Mouse (Mus musculus): ENCODE data around the gene Grrp1. TPM values are rescaled to one million over a fixed set of nuclear protein-coding genes. Genes with fewer than 3 reads are reported as not detected.

Gene Grrp1
- polyA plus RNA-seq, 1 experiment from 2014 or later: 6.7 TPM

DNA sequence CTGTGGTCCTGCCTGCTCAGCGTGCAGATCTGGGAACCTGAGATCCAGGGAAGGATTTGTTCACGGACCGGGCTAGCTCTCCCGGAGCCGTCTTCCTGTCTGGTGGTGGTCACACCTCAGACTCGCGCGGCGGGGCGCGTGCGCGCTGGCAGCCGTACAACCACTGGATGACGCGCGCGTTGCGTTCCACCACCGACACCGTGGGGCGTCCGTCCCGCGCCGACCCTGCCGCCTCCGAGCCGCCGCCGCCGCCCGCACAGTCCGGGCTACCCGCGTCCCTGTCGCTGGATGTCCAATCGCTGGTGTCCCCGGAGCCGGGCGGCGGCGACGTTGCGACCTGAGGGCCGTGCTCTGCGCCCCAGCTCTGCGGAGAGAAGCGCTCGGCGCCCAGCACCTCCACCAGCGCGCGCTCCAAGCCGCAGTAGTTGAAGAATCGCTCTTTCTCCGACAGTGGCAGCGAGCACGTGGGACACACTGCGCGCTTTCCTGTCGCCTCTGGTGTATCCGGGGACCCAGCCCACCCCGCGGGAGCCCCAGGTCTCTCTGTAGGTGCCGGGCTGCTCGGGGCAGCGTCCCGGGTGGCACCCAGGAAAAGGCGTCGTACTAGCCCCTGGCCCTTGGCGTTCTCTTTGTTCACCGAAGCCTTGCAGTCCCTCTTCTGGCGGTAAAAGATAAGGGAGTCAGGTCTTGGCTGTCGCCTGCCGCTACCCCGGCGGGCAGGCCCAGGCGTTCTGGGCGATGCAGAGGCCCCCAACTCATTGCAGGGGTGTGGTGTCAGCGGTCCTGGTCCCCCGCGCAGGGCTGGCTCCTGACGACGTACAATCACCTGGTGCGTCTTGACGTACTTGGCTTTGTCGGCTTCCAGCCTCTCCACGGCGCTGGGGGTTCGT is 2.4 kb downstream of the Grrp1 start:
- Histone ChIP-seq H3K27me3 (peaks cover 97% of the 10 kb centered on the region), H3K4me2 (replicated peaks) (peak overlapping the region; percentile 90), H3K27ac (replicated peaks) (no peak overlapping the region), H3K9ac (peak overlapping the region; percentile 27), H3K36me3 (no peaks in the 10 kb centered on the region), H3K4me3 (replicated peaks) (peak overlapping the region; percentile 48), H3K9me3 (replicated peaks) (no peaks in the 10 kb centered on the region), H3K4me1 (peaks cover 53% of the 10 kb centered on the region)
- ATAC-seq (ENCODE audit: insufficient number of reproducible peaks, low FRiP score, low TSS enrichment, low read depth): no peak
- under 1% methylated on average over 91 of the region's 91 CpGs for WGBS

DNA sequence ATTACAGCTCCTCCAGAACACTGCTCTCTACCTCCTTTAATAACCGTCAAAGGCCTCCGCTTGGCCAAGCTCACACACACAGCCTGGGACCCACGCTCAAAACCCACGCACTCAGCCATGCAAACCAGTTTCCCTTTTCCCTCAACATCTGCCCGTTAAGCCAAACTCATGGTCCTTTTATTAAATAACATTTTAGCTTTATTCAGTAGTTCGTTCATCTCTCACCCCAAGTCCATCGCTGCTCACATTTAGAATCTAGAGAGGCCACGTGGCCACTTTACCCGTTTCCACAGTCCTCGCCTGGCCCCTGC is 3.0 kb downstream of the Grrp1 start:
- H3K9me3 ChIP-seq (replicated peaks): no peaks in the 10 kb centered on the region
- H3K9ac ChIP-seq: peak overlapping the region; percentile 27
- H3K27me3 ChIP-seq: peaks cover 93% of the 10 kb centered on the region
- 13% methylated on average over 10 of the region's 10 CpGs for WGBS
- ATAC-seq (ENCODE audit: insufficient number of reproducible peaks, low FRiP score, low TSS enrichment, low read depth): no peak
- H3K4me3 ChIP-seq (replicated peaks): peak overlapping the region; percentile 48
- no peaks in the 10 kb centered on the region for H3K36me3 ChIP-seq
- peaks cover 49% of the 10 kb centered on the region for H3K4me1 ChIP-seq
- H3K27ac ChIP-seq (replicated peaks): no peak overlapping the region
- H3K4me2 ChIP-seq (replicated peaks): peak overlapping the region; percentile 90

DNA sequence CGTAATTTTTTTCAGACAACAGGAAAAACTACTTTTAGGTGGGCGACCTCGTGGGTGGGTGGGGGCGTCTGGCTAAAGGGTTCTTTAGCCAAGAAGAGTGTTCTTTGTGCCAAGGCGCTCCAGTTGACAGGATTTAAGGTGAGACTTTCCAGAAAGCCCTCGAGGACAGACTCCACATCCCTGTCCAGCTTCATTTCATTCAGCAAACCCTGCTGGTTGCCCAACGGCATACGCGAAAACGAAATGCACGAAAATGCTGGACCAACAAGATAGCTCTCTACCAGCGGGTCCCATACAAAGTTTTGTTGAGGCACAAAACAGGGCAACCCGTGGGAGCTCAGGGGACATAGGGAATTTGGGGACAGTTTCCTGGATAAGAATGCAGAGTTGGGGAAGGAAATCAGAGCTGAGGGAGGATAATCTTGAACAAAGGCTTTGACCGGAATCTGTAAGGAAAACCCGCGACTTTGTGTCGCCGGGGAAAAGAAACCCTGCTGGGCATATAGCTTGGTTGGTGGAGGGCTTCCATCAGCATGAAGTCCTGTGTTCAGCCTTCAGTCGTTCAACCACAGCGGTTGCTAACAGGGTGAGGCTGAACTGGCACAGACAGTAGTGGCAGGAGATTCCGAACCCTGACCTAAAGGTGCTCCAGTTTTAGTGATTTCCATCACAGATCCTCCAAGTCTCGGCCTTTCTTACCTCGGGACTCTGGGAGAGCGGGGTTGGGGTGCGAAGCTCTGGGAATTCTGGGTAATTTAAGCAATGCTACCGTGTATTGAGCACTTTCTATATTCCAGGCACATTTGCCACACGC is 3.6 kb downstream of the Grrp1 start:
- ATAC-seq (ENCODE audit: insufficient number of reproducible peaks, low FRiP score, low TSS enrichment, low read depth): no peak
- H3K9ac ChIP-seq: no peak overlapping the region
- 6% methylated on average over 27 of the region's 27 CpGs for WGBS
- peak overlapping the region; percentile 90 for H3K4me2 ChIP-seq (replicated peaks)
- no peaks in the 10 kb centered on the region for H3K9me3 ChIP-seq (replicated peaks)
- peaks cover 53% of the 10 kb centered on the region for H3K4me1 ChIP-seq
- peaks cover 87% of the 10 kb centered on the region for H3K27me3 ChIP-seq
- H3K27ac ChIP-seq (replicated peaks): no peak overlapping the region
- H3K36me3 ChIP-seq: no peaks in the 10 kb centered on the region
- H3K4me3 ChIP-seq (replicated peaks): peak overlapping the region; percentile 48

DNA sequence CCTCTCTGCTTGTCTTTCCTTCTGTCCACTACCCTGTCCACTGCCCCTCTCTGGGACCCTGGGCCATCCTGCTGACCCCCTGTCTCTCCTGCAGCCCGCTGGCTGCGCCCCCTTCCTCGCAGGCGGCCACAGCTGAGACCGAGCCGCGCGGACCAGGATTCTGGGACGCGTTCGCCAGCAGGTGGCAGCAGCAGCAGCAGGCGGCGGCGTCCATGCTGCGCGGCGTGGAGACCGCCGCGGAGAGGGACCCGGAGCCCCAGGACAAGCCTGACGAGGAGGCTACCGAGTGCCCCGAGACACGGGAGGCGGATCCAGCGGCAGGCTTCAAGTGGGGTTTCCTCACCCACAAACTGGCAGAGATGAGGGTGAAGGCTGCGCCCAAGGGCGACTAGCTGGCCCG is 4.3 kb downstream of the Grrp1 start:
- Histone ChIP-seq H3K9me3 (replicated peaks) (no peaks in the 10 kb centered on the region), H3K27me3 (peaks cover 81% of the 10 kb centered on the region), H3K4me3 (replicated peaks) (peak overlapping the region; percentile 48), H3K4me2 (replicated peaks) (peak overlapping the region; percentile 90), H3K27ac (replicated peaks) (no peak overlapping the region), H3K4me1 (peaks cover 54% of the 10 kb centered on the region), H3K9ac (no peak overlapping the region), H3K36me3 (no peaks in the 10 kb centered on the region)
- WGBS: 2% methylated on average over 30 of the region's 30 CpGs
- ATAC-seq (ENCODE audit: insufficient number of reproducible peaks, low FRiP score, low TSS enrichment, low read depth): peak; percentile 58; the same call in 1 of the 2 replicates

DNA sequence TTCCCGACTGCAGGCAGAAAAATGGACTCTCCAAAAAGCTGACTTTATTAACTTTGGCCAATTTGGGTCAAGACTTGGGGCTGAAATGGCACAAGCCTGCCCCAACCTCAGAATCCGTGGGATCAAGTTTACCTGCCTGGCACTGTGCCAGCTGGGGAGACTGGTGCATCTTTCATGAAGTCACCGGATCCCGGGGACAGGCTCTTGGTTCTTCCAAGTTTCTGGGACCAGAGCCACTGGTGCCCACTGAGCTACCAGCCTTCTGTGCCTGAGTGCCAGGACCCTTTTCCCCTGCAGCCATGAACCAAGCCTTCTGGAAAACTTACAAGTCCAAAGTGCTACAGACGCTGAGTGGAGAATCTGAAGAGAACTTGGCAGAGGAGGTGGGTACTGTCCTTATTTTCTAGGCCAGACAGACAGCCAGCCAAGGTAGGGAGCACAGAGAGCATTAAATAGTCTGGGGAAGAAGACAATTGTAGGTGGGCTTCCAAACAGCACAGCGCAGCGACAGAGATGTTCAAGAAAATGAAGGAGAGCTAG is 7.1 kb downstream of the Grrp1 start, which contains the start of gene Gm30191:
Gm30191 (plus strand) TSS at position 217 of the 540 bp plus-strand sequence.
- H3K4me1 ChIP-seq: peaks cover 41% of the 10 kb centered on the region
- peak within 1 kb of the TSS; percentile 88 for H3K4me2 ChIP-seq (replicated peaks)
- 64% methylated on average over 7 of the region's 7 CpGs for WGBS
- H3K4me3 ChIP-seq (replicated peaks): peak within 1 kb of the TSS; percentile 82
- peaks cover 52% of the 10 kb centered on the region for H3K27me3 ChIP-seq
- H3K9me3 ChIP-seq (replicated peaks): no peaks in the 10 kb centered on the region
- no peak within 1 kb of the TSS; the same call in 1 of the 2 replicates for H3K9ac ChIP-seq
- no peak for ATAC-seq (ENCODE audit: insufficient number of reproducible peaks, low FRiP score, low TSS enrichment, low read depth)
- H3K36me3 ChIP-seq: no peaks in the 10 kb centered on the region
- H3K27ac ChIP-seq (replicated peaks): no peak within 1 kb of the TSS

DNA sequence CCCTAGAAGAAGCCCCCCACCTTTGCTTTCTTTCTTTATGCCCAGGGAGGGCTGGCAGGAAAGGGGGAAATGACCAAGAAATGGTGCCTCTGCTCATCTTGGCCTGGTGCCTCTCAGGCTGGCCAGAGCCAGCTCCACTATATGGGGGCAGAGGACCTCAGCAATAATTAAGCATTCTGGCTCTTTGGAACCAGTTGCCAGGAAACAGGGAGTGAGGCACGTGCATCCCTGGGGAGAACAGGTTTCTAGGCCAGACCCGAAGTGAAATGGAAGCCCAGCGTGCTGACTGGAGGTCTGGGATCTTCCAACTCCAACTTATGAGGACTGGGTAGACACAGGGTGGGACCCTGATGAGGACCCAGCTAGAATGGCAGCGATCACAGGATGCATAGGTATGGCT is 7.7 kb downstream of the Grrp1 start:
- Histone ChIP-seq H3K4me3 (replicated peaks) (no peak overlapping the region), H3K9ac (no peak overlapping the region), H3K27me3 (peaks cover 47% of the 10 kb centered on the region), H3K36me3 (no peaks in the 10 kb centered on the region), H3K27ac (replicated peaks) (no peak overlapping the region), H3K4me2 (replicated peaks) (peak overlapping the region; percentile 88; the same call in 1 of the 2 replicates), H3K9me3 (replicated peaks) (no peaks in the 10 kb centered on the region), H3K4me1 (peaks cover 36% of the 10 kb centered on the region)
- ATAC-seq (ENCODE audit: insufficient number of reproducible peaks, low FRiP score, low TSS enrichment, low read depth): no peak
- 42% methylated on average over 4 of the region's 4 CpGs for WGBS

DNA sequence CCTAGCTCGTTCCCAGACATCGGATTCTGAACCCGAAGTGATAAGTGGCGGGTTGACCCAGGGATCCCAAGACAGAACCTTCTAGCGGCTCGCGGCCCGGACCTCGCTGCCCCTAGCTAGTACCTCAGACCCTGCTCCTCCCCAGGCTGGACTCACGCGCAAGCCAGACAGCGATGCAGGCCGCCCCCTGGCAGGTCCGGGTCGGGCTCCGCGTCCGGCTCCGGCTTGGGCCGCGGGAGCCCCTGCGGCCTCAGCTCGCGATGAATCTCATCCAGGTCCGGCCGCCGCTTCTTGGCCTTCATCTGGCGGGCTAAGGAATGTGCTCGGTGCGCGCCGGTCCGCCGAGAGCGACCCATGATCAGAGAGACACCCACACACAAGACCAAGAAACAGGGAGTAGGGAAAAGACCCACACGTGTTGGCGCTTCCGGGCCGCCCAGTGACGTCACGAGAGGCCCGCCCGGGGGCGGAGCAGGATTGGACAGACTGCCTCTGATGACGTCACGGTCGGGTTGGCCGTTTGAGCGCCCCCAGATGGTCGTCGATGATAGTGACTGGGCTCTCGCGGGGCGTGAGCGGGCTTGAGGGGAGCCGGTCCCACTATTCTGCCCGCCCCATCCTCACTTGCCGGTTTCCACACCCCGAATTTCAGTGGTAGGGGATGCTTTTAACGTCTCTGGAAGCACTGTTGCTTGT is 8.6 kb downstream of the Grrp1 start, which contains the start of gene Zfp593:
Zfp593 (minus strand) TSS at position 445 of the 696 bp plus-strand sequence.
- WGBS: under 1% methylated on average over 60 of the region's 60 CpGs
- peak; percentile 79; the same call in 1 of the 2 replicates for ATAC-seq (ENCODE audit: insufficient number of reproducible peaks, low FRiP score, low TSS enrichment, low read depth)
- H3K9me3 ChIP-seq (replicated peaks): no peaks in the 10 kb centered on the region
- H3K27me3 ChIP-seq: peaks cover 37% of the 10 kb centered on the region
- peak within 1 kb of the TSS; percentile 88 for H3K4me2 ChIP-seq (replicated peaks)
- no peak within 1 kb of the TSS for H3K27ac ChIP-seq (replicated peaks)
- H3K36me3 ChIP-seq: no peaks in the 10 kb centered on the region
- H3K9ac ChIP-seq: peak within 1 kb of the TSS; percentile 73
- H3K4me3 ChIP-seq (replicated peaks): peak within 1 kb of the TSS; percentile 82
- peaks cover 26% of the 10 kb centered on the region for H3K4me1 ChIP-seq

DNA sequence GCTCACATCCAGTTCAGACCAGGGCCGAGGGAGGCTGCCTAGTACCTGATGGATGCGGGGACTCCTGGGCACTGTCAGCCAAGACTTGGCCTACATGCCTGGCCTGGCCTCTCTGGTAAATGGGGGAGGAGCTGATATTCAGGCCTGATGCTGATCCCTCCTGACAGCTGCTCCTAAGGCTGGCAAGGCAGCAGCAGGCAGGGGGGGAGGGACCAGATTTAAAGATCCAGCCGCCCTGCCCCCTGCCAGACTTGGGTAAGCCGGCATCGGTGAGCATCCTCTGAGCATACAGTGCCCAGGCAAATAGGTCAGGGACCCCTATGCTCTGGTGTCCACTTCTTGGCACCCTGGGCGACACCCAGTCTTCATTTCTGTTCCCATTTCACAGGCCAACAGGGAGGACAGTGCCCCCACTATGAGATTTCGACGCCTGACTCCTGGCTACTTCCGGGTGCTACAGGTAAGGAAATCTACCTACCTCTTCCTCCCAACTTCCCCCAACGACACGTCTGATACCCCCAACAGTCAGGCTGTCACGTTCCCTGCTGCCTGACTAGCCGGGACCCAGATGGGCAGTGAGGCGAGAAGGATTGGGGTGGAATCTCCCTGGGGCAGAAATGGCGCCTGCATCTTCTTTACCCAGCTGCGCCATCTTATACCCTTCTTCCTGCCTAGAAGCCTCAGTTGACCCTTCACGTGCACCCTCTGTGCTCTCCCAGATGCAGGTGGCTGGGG is 10.2 kb downstream of the Grrp1 start, which contains the start of gene E130218I03Rik:
E130218I03Rik (plus strand) TSS at position 147 of the 735 bp plus-strand sequence.
- H3K4me3 ChIP-seq (replicated peaks): peak within 1 kb of the TSS; percentile 82
- H3K27me3 ChIP-seq: peaks cover 21% of the 10 kb centered on the region
- ATAC-seq (ENCODE audit: insufficient number of reproducible peaks, low FRiP score, low TSS enrichment, low read depth): no peak
- no peaks in the 10 kb centered on the region for H3K9me3 ChIP-seq (replicated peaks)
- H3K4me1 ChIP-seq: peaks cover 20% of the 10 kb centered on the region
- peak within 1 kb of the TSS; percentile 88 for H3K4me2 ChIP-seq (replicated peaks)
- 80% methylated on average over 17 of the region's 17 CpGs for WGBS
- no peak within 1 kb of the TSS for H3K9ac ChIP-seq
- no peak within 1 kb of the TSS for H3K27ac ChIP-seq (replicated peaks)
- H3K36me3 ChIP-seq: no peaks in the 10 kb centered on the region

DNA sequence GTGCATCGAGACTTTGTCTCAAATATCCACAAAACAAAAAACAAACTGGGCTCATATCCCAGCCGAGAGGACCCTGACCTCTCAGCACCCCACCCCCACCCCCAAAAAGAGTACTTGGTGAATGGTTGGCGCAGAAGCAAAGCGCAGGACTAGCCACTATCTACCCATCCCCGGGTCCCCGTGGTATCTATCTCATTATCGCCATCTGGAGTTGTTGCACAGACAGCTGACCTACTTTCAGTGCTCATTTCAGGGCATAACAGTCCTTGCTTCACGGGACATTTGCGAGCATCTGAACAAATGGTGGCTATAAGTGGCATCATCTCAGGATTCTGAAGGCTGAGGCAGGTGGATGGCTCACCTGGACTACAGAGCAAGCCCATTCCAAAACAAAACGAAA is 15.2 kb downstream of the Grrp1 start:
- no peak for ATAC-seq (ENCODE audit: insufficient number of reproducible peaks, low FRiP score, low TSS enrichment, low read depth)
- Histone ChIP-seq H3K4me1 (peaks cover 14% of the 10 kb centered on the region), H3K27me3 (peaks cover 14% of the 10 kb centered on the region), H3K4me2 (replicated peaks) (peak overlapping the region; percentile 53), H3K27ac (replicated peaks) (no peak overlapping the region), H3K36me3 (no peaks in the 10 kb centered on the region), H3K9me3 (replicated peaks) (no peaks in the 10 kb centered on the region), H3K9ac (no peak overlapping the region), H3K4me3 (replicated peaks) (peak overlapping the region; percentile 38)
- 13% methylated on average over 10 of the region's 10 CpGs for WGBS

DNA sequence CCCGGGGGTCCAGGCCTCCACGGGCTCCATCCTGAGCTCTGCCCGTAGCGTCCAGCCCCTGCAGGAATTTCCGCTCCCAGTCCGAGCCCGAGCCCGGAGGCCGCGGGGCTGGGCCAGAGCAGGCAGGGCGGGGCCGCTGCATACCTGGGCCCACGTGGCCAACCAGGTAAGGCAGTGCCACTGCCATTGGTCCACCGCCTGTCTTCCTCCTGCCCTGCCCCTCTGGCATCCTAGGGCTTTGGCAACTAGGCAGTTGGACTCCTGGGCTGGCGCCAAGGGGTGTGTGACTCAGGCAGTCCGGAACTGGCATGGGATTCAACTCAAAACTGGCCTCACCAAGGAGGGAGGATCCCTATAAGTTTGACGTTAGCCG is 15.6 kb downstream of the Grrp1 start, which contains the start of gene Cnksr1:
Cnksr1 (minus strand) TSS at position 121 of the 373 bp plus-strand sequence.
- peaks cover 14% of the 10 kb centered on the region for H3K4me1 ChIP-seq
- H3K27me3 ChIP-seq: peaks cover 14% of the 10 kb centered on the region
- no peaks in the 10 kb centered on the region for H3K9me3 ChIP-seq (replicated peaks)
- ATAC-seq (ENCODE audit: insufficient number of reproducible peaks, low FRiP score, low TSS enrichment, low read depth): peak; percentile 72
- 0 out of 2 replicates have a peak within 1 kb of the TSS, but pooled peaks have one; percentile 13 for H3K9ac ChIP-seq
- WGBS: 2% methylated on average over 18 of the region's 18 CpGs
- peak within 1 kb of the TSS; percentile 38 for H3K4me3 ChIP-seq (replicated peaks)
- H3K27ac ChIP-seq (replicated peaks): peak within 1 kb of the TSS; percentile 29; the same call in 1 of the 2 replicates
- H3K36me3 ChIP-seq: no peaks in the 10 kb centered on the region
- H3K4me2 ChIP-seq (replicated peaks): peak within 1 kb of the TSS; percentile 53
